Mouse (Mus musculus) left cerebral cortex, postnatal 36 days (tissue): Measurements from ENCODE around the gene Gm7324. TPM values are rescaled to one million over a fixed set of nuclear protein-coding genes. Genes with fewer than 3 reads are reported as not detected.
"Not testable (repeated sequence)": the region's sequence is repeated elsewhere in the genome, so short reads cannot be mapped to it uniquely, and the experiment has no call there.

Source experiments
- DNase-seq, 2 experiments: peaks; one replicate each; pipeline ENCODE4 v3.0.0; 2021 to 2022; ENCODE audit warnings: low spot score in 2 of 2, mixed read lengths in 1 of 2
- intact Hi-C: fragments of 180-260 bp; cut with DNase I; formaldehyde crosslinking; loops from one replicate; pipeline ENCODE4 v1.15.1; 2025
- total RNA-seq, 2 experiments: library from RNA; stranded (reverse); gene quantifications; 2 replicates each; pipeline ENCODE4 v1.2.3; 2021

The Gm7324 gene
- total RNA-seq = 1 to 10 TPM; 1.4 to 1.6 TPM

DNA sequence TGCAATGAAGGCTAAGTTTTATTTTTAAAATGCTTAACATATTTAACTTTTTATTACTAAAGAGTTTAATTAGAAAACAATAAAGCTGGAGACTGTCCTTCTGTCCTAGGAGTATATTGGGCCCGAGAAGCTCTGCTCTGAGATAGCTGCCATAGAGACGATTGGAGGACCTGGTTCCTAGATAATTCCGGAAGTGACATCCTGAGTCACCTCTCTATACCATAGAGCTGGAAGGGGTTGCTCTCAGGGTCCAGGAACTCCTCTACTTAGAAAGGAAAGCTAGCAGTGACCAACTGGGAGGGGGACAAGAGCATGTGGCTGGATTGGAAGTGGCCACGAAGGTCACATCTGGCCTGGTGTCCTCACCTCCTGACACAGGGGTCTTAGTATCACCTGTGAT is at the start of gene Gm7324:
TSS of gene Gm7324 (plus strand) at position 208 of the 400 bp plus-strand sequence.
- DNase-seq, intact Hi-C loops: not testable (repeated sequence)

DNA sequence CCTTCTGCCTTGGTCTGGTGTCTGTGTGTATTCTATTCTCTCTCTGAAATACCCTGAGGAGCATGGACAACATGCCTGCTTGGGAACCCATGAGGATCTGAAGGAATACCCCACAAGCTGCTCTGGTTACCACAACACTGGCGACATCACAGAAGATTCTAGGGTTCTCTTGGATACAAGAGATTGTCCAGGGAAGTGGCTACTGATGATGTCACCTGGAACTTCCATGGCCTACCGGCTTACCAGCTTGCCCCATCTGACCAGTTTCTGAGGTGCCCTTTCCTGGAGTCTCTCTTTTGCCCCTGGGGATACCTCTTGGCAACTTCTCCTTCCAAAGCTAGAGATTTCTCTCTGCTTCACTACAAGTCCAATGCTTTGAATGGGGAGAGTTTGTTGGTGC is 20.5 kb upstream of the Gm7324 start, which contains the start of gene Gm8165:
TSS of gene Gm8165 (minus strand) at position 101 of the 400 bp plus-strand sequence.
- DNase-seq, intact Hi-C loops: not testable (repeated sequence)

DNA sequence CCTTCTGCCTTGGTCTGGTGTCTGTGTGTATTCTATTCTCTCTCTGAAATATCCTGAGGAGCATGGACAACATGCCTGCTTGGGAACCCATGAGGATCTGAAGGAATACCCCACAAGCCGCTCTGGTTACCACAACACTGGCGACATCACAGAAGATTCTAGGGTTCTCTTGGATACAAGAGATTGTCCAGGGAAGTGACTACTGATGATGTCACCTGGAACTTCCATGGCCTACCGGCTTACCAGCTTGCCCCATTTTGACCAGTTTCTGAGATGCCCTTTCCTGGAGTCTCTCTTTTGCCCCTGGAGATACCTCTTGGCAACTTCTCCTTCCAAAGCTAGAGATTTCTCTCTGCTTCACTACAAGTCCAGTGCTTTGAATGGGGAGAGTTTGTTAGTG is 29.8 kb downstream of the Gm7324 start, which contains the start of gene Gm16506:
TSS of gene Gm16506 (minus strand) at position 101 of the 400 bp plus-strand sequence.
- DNase-seq, intact Hi-C loops: not testable (repeated sequence)

DNA sequence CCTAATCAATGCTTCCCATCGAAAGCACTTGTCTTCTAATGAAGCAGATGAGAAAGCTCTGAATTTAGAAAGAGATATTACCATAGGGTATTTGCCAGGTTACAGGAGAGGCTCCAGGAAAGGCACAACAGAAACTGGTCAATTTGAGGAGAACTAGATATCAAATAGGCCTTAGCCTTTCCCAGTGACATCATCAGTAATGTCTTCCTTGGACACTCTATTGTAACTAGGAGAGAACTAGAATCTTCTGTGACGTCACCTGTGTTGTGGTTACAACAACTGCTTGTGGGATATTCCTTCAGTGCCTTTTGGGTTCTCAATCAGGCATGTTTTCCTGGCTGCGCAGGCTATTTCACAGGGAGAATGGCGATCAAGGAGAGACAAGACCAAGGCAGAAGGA is 49.9 kb downstream of the Gm7324 start, which contains the start of gene Gm6526:
TSS of gene Gm6526 (plus strand) at position 301 of the 400 bp plus-strand sequence.
- DNase-seq, intact Hi-C loops: not testable (repeated sequence)

Other genes with a start within 250 kb of the Gm7324 start
- under 1 TPM in 1 of 2 experiments, not detected in 1; 0.91 TPM for gene Gm5799, start 154.3 kb upstream of the Gm7324 start, total RNA-seq
- gene Gm17654, start 118.7 kb upstream of the Gm7324 start, total RNA-seq = not detected
- not detected for gene Gm10375, start 89.8 kb upstream of the Gm7324 start, total RNA-seq
- not detected for gene Gm8165, start 20.6 kb upstream of the Gm7324 start, total RNA-seq
- not detected for gene Gm16506, start 29.7 kb downstream of the Gm7324 start, total RNA-seq
- gene Gm6526, start 50.0 kb downstream of the Gm7324 start, total RNA-seq = not detected
- not detected for gene Gm8180, start 86.9 kb downstream of the Gm7324 start, total RNA-seq
- gene Ear1, start 177.7 kb downstream of the Gm7324 start, total RNA-seq = not detected
- gene Ear10, start 225.7 kb downstream of the Gm7324 start, total RNA-seq = not detected
- gene Gm8113, start 227.6 kb downstream of the Gm7324 start, total RNA-seq = not detected